Mouse (Mus musculus): Measurements from ENCODE around the gene Tuba1a.
A peak's percentile ranks its signal among the peaks of the same experiment; 100 is the strongest.
"Not testable (repeated sequence)": the region's sequence is repeated elsewhere in the genome, so short reads cannot be mapped to it uniquely, and the experiment has no call there.

The Tuba1a gene

DNA sequence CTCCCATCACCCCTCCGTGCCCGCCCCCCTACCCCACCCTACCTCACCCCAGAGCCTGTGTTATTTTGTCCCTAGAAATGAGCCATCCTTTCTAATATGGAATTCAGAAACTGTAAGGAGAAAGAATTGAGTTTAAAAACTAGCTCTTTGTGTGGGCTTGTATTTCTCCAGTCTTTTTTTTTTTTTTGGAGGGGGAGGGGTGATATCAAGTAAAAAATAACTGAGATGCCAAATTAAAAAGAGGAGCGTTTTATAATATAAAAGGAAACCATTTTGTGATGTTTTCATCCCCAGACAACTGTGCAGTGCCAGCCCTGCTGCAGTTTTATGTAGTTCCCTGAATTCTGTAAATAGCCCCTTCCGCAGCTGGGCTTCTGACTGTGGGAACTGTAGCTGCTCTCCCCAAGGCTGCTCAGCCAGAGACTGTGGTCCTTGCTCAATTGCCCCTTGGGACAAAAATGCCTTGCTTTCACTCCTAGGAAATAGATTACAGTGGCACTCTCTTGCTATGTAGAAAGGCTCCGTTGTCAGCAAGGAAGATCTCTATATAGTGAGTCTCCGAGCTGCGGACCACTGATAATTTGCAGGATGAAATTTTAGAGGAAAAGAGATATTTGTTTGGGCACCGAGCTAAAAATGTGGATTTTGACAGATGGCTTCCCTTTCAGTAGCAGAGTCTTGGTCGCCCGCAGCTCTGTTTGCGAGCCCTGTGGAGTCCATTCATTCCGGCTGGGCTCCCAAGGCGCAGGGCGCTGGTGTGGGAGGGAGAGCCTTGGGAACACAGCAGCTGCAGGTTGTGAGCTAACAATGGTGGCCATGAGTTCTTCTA is 1.1 kb upstream of the Tuba1a start:
- no peak for DNase-seq (ENCODE audit: low read depth)

DNA sequence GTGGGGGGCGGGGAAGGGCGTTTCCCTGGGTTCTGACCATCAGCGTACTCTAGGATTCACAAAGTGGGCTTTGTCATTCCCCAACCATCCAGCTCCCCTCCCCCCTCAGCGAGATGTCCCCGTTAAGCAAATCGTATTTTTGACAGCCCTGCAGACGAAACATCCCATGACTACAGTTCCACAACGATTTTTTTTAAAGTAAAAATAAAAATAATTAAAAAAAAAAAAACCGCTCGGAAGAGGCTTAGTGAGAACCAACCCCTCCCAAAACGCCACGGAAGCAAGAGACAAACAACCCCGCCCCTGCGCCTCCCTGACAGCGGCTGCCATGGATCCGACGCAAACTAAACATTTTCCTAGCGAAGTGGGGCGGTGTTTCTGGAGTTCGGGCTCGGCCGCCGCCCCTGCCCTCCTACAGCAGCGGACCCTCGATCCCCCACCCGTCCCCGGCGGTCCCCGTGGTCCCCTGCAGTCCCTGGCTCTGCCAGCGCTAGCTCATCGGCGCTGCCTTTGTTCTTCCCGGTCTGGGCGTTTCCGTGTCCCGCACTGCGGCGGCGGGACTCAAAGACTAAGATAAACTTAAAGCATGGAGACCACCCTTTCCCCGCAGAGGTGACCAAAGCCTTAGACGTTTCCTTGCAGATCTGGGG is 627 bp downstream of the Tuba1a start:
- DNase-seq (ENCODE audit: low read depth), result no peak

DNA sequence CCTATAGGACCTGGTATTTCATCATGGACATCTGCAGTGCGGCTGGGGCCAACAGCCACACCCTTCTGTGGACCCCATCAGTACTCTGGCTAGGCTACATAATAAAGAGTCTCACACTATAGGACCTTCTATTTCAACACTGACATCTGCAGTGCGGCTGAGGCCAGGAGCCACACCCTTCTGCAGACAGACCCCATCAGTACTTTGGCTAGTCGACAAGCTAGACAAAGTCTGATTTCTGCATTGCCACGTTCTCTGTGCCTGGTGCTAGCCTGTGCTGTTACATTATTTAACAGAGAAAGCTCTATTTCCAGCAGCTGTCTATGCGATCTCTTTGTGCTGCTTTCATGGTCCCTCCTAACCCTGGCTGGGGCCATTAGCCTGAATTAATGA is 1.4 kb downstream of the Tuba1a start:
- no peak for DNase-seq (ENCODE audit: low read depth)

DNA sequence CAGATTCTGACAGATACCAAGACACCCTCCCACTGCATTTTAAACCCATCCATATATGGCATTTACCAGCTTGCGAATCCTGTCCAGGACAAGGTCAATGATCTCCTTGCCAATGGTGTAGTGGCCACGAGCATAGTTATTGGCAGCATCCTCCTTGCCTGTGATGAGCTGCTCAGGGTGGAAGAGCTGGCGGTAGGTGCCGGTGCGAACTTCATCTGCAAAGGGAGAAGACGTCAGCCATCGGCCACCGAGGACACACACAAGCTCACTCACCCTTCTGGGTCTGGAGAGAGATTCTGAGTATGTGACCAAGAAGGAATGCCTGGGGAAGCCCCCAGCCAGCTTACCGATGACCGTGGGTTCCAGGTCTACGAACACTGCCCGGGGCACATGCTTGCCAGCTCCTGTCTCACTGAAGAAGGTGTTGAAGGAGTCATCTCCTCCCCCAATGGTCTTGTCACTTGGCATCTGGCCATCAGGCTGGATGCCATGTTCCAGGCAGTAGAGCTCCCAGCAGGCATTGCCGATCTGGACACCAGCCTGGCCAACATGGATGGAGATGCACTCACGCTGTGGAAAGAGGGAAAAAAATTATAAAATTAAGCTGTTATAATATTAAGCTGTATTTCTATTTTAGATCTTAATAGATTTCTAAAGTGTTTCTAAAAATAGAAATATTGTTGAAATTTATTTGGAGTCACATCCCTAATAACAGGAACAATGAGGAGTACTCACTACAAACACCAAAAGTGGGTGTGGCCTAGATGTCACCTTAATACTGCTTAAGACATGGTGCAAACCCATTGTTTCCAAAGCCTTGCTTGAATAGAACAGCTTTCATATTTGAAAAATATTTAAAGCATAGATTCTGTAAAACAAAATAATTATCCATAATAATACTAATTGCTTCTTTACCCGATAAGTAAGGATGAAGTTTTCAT is 2.1 kb downstream of the Tuba1a start:
- DNase-seq (ENCODE audit: low read depth), result not testable (repeated sequence)

DNA sequence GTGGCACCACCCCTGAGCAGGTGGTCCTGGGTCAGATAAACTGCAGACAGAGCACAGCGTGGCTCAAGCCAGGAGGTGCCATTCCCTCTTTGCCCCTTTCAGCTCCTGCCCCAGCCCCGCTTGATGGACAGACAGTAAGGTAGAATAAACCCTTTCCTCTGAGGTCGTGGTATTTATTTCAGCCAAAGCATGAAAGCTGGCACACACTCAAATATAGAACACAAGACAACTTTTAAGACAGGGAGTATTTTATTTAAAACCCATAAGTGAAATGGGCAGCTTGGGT is 4.0 kb downstream of the Tuba1a start:
- no peak for DNase-seq (ENCODE audit: low read depth)

DNA sequence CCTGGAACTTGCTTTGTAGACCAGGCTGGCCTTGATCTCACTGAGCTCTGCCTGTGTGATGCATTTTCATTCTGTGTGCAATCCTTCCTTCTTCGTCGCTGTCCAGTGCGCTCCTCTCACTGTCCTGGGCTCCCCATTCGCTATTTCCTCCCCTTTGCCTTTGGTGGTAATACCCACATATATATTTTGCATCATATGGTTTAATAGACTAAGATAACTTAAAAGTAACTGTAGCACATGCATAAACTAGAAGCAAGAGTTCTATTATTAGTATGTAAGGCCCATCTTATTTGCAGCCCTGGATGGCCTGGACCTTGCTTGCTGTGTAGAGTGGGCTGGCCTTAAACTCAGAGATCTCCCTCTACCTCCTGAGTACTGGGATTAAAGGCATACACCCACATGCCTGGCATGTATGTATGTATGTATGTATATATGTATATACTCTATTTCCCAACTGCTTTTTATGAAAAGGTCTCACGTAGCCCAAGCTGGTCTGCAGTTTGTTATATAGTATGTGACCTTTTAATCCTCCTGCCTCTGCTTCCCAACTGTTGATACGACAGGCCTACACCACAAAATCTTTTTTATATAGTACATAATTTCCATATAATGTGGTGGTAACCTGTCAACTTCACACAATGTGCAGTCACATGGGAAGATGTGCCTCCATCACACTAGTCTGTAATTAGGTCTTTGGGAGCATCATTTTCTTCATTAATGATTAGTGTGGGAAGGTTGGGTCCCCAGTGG is 4.5 kb downstream of the Tuba1a start:
- no peak for DNase-seq (ENCODE audit: low read depth)

DNA sequence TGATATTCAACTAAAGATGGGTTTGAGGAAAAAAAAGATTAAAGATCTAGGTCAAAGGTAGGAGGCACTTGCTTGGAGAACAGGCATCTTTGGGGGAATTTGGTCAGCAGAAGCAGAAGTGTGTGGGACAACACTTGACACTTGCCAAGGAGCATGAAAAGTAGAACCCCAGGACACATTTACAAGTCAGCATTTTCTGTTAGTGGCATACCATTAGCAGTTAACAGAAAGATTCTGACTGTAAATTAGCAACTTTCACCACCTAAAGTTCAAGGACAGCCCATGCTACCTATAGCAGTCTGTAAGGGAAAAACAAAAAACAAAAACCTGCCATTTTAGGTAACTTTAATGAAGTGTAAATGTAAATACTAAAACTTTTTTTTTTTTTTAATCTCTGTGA is 5.1 kb downstream of the Tuba1a start:
- no peak for DNase-seq (ENCODE audit: low read depth)

DNA sequence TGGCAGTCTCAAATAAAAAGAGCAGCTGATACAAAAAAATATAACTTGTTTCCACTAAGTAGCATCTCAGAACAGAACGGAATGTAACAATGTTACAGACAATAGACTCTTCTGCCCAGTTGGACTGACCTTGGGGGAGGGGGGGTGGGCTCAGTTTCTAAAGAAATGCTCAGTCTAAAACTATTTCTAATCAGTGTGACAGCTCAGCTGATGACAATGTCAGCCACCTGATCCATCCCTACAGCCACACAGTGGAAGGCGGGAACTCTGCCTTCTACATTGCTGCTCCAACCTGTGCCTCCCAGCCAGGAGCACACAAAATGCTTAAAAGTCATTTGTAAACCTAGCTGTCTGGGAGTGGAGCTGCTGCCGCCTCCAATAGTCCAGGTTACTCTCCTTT is 5.6 kb downstream of the Tuba1a start:
- DNase-seq (ENCODE audit: low read depth), result no peak

DNA sequence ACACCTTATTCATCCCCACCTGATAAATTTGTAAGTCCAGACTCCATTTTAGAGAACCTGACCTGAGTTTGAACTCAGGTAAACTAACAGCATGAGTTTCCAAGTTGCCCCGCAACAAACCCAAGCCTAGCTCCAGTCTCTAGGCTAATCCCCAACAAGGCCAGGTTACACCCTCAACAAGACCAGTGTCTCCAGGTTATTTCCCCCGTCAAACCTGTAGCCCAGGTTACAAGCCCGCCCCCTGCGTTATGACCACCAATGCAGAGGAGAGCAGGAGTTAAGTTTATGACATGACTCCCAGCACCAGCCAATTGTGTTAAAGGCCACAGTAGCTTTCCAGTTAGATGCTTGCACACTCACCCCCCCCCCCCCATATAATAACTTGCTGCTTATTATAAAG is 10.4 kb downstream of the Tuba1a start:
- no peak for DNase-seq (ENCODE audit: low read depth)

DNA sequence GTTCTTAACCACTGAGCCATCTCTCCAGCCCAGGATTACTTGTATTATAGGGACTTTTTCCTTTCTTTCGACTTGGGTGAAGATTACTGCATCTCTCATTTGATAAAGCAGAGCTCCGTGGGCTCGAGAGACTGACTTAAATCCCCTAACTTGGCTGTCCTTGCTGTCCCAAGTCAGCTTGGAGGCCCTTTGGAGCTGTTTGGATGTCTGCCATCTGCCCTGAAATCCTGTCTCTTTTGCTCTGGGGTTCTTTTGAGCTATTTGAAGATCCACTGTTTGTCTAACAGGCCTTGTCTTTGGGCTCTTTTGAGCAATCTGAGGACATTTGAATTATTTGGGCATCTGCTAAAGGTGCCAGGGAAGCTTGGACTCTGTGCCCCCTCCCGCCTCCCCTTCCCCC is 11.4 kb downstream of the Tuba1a start:
- no peak for DNase-seq (ENCODE audit: low read depth)

DNA sequence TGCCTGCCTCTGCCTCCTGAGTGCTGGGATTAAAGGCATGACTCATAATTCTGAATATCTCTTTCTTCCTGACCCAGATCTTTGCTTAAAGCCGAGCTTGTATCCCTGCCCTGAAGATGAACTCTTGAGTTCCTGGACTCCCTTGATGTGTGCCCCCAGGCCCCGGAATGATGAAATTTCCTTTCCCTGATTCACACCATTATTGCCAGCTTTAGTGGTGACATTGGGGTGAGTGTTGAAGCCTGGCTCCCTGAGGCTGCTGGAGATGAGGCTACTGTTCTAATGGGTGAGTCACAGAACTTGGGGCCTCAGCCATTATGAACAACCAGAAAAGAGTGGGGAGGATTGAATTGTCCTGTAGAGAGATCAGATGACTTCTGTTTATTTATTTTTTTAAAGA is 12.0 kb downstream of the Tuba1a start:
- DNase-seq (ENCODE audit: low read depth), result no peak

DNA sequence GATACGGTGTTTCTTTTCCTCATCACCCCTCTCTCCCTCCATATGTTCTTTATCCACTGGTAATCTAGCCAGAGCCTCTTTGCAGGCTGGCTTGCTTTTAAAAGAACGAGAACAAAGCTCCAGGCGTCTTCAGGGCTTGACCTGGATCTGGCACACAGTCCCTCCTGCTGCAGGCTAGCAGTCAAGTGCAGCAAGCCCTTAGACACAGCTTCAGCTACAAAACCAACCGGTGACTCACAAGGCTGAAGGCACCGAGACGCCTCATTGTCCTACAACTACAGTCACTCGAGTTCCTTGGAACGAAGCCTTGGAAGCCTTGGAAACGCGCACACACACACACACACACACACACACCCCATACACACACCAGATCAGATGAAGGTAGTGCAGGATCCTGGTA is 12.7 kb downstream of the Tuba1a start:
- no peak for DNase-seq (ENCODE audit: low read depth)

DNA sequence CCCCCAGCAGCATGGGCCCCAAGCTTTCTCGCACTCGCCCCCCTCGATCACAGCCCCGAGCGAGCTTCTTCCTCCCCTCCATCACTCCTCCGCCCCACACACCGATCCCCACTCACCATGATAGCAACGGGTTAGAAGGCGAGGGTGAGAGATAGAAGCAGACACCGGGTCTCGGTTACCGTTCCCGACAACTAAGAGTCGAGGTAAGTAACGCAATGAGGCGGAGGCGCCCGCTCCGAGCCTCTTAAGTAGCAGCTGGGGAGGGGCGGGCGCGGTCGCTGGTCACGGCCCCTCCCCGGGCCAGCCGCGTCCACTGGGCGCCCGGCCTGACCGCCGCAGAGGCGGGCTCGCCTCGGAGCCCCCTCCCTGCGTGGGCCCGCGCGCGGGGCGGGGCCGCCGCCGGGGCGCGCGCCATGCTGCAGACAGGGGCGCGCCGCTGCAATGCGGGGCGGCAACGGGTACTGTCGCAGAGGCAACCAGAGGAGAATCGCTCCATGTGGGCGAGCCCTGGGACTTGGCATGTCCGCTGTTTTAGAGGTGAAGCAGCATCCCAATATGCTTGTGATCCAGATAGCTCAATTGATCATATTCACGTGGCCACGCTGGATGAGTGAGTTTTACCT is 19.2 kb downstream of the Tuba1a start, which contains the start of gene Tuba1b:
Gene Tuba1b, minus strand, starts transcription at position 349 of the 623 bp plus-strand sequence.
- DNase-seq (ENCODE audit: low read depth), result no peak

DNA sequence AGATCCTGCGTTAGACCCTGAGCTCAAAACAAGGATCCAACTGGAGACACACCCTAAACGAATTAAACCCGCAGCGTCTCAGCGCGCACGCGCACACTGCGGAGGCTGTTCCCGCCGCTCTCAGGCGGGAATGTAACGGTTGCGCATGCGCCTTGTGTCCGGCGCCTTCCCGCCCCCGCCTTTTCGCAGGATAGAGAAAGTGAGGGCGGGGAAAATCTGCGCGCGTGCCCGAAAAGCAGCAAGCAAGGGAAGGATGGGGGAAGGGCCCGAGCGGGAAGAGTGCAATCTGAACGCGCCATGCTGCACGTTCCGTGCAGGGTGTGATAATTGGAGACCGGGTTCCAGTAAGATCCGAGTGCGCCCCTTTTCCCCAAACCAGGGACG is 19.7 kb downstream of the Tuba1a start:
- peak; percentile 83 for DNase-seq (ENCODE audit: low read depth)

DNA sequence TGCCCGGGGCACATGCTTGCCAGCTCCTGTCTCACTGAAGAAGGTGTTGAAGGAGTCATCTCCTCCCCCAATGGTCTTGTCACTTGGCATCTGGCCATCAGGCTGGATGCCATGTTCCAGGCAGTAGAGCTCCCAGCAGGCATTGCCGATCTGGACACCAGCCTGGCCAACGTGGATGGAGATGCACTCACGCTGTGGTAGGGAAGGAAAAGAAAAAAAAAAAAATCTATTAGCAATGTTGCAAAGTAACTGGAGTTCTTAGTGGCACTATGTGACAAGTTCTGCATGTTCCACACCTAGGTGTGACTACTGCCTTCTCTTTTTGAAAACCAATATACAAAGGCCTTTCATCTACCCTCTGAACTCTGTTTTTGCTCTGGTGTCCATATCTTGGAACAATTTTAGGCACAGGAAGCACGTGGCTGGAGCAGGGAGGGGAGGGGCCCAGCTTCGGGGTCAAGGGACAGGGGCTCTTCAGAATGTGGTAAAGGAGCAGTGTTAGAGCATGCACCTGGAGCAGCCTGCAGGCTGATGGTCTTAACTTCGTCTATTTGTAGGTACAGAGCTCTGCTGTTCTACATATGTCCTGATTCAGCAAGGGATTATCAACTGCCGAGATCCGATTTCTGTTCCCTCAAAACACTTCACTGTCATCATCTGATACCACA is 20.4 kb downstream of the Tuba1a start:
- DNase-seq (ENCODE audit: low read depth), result not testable (repeated sequence)

DNA sequence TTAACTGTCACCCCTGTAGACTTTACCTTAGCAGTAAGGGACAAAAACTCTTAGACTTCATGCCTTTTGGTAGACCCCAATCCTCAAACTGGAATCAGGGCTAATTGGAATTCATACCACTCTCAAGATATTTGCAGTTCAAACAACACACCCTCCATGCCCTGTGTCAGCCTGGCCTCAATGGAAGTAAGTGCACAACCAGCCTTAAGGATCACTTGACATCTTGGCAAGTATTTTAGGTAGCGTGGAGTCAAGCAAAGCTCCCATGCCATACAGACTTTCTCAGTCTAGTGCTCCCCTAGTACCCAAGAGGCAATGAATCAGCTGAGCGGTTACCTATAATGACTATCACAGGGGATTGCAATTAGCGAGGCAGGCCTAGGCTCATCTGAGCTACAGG is 22.5 kb downstream of the Tuba1a start:
- DNase-seq (ENCODE audit: low read depth), result no peak

DNA sequence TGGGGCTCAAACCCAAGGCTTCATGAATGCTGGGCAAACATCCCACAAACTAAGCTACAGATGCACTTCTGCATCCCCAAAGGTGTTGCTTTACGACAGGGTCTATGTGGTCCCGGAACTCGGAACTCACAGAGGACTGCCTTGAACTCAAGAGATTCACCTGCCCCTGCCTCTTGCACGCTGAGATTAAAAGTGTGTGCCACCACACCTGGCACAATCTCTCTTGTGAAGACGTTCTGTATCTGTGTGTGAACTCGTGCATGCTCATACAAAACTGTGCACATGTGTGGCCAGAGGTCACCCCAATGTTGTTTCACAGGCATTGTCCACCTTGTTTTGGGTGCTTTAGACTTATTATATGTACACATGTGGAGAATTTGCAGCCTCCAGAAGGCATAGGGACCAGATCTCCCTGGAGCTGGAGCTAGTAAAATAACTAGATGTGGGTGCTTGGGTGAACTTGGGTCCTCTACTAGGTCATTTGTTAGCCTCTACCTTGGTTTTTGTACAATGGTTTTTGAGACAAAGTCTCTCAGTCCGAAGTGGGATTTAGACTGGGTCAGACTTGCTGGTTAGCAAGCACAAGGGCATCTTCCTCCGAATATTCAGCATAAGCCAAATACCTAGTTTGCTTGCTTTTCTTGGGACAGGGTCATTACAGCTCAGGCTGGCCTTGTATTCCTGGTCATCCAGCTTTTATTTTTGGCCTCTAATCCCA is 23.3 kb downstream of the Tuba1a start:
- no peak for DNase-seq (ENCODE audit: low read depth)

DNA sequence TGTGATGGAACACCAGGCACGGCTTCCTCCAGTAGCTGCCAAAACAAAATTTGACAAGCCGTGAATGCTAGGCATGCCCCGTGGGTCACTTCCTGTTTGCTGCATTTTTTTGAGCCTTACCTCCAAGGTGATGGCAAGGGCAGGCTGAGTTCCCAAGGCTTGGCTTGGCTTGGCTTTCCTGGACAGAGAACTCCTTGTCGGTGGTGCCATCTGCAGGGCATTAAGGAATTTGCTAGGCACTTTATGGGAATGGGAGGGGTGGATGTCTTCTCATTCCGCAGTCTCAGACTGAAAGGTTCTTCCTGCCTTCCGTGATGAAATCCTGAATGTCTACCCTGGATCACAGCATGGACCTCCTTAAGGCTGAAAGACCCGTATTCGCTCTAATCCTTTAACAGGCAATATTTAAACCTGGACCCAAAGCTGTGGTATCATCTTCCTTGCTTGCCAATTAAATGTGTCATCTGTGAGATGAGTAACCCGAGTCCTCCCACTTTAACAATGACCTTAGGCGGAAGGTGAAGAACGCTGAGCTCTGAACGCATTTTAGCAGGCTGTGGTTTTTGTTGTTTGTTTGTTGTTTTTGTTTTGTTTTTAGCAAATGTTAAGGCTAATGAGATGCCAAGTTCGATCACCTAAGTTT is 24.8 kb downstream of the Tuba1a start:
- DNase-seq (ENCODE audit: low read depth), result peak; percentile 78

DNA sequence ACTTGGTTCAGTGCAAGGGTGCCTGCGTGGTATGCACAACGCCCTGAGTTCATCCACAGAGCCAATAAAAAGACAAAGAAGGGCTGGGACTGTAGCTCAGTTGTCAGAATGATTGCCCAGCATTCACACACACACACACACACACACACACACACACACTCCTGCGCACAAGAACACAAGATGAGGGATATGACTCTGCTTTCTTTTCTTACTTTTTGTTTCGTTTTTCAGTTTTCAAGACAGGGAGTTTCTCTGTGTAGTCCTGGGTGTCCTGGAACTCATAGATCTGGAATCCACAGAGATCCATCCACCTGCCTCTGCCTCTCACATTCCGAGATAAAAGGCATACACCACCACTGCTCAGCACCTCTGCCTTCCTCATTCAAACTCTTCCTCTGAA is 25.9 kb downstream of the Tuba1a start:
- DNase-seq (ENCODE audit: low read depth), result no peak

DNA sequence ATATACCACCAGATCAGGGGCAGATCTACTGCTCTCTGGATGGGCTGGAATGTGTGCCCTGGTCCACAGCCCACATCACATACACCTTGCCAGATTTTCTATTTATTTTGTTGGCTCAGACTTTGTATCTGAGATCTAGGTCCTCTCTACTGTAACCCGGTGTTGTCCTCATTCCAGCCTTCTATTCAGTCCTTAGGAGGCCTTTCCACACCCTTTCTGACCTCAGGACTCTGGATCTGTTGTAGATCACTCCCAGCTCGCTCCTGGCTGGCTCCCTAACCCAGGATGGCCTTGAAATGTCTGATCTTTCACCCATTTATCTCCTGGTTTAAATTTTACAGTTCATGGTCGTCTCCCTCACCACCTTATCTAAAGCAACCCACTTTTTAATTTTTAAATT is 28.8 kb downstream of the Tuba1a start:
- DNase-seq (ENCODE audit: low read depth), result no peak
